ENCODE assay signal across 24 mouse cellular contexts in genomic region chr13:115067324-115067967, GRCm38 (mm10). TPM values are rescaled to one million over a fixed set of nuclear protein-coding genes. Genes with fewer than 3 reads are reported as not detected.
"Had no signal": no experiment of that assay in that cellular context is flagged by ENCODE, and none has a peak within 500 bp of the region (broad histone marks: within the 10 kb centered on the region; RNA-seq: fewer than 3 reads in every experiment).

No protein-coding gene starts in this region.

- ATAC-seq: forebrain, embryonic 16.5 days; hindbrain, postnatal 0 days; intestine, embryonic 16.5 days had no signal

- H3K4me3 ChIP-seq: heart, adult 2 months; heart, embryonic 13.5 days; heart, embryonic 15.5 days; hindbrain, embryonic 13.5 days; hindbrain, embryonic 15.5 days; limb, embryonic 13.5 days; limb, embryonic 15.5 days; liver, embryonic 13.5 days; liver, embryonic 15.5 days had no signal

- H3K27me3 ChIP-seq: heart, embryonic 13.5 days; heart, embryonic 15.5 days; hindbrain, embryonic 13.5 days; hindbrain, embryonic 15.5 days; limb, embryonic 13.5 days; limb, embryonic 15.5 days; liver, embryonic 13.5 days; liver, embryonic 15.5 days had no signal

- H3K9ac ChIP-seq: heart, embryonic 13.5 days; heart, embryonic 15.5 days; hindbrain, embryonic 13.5 days; hindbrain, embryonic 15.5 days; limb, embryonic 13.5 days; limb, embryonic 15.5 days; liver, embryonic 13.5 days; liver, embryonic 15.5 days had no signal

- H3K9me3 ChIP-seq: heart, embryonic 13.5 days; heart, embryonic 15.5 days; hindbrain, embryonic 13.5 days; hindbrain, embryonic 15.5 days; limb, embryonic 13.5 days; limb, embryonic 15.5 days; liver, embryonic 13.5 days; liver, embryonic 15.5 days had no signal

- DNase-seq: gastrocnemius, postnatal 14 days; gastrocnemius, postnatal 36 days; heart, adult 11 months; heart, adult 2 months; heart, postnatal 14 days; heart, postnatal 36 days; kidney, postnatal 14 days; layer of hippocampus, adult 9-11 months; layer of hippocampus, postnatal 36 days; left cerebral cortex, postnatal 4 days; liver, embryonic 13.5 days; lung, adult 18-20 months had no signal

- H3K4me2 ChIP-seq: heart, embryonic 11.5 days; heart, embryonic 13.5 days; heart, embryonic 15.5 days; hindbrain, embryonic 13.5 days; hindbrain, embryonic 15.5 days; limb, embryonic 13.5 days; limb, embryonic 15.5 days; liver, embryonic 11.5 days; liver, embryonic 13.5 days; liver, embryonic 15.5 days had no signal

- H3K36me3 ChIP-seq: heart, embryonic 15.5 days; hindbrain, embryonic 13.5 days; hindbrain, embryonic 15.5 days; limb, embryonic 13.5 days; limb, embryonic 15.5 days; liver, embryonic 13.5 days; liver, embryonic 15.5 days had no signal

- H3K4me1 ChIP-seq: hindbrain, embryonic 13.5 days; hindbrain, embryonic 15.5 days; limb, embryonic 13.5 days; limb, embryonic 15.5 days; liver, embryonic 13.5 days; liver, embryonic 15.5 days had no signal

- H3K27ac ChIP-seq: heart, adult 2 months; heart, embryonic 13.5 days; heart, embryonic 15.5 days; hindbrain, embryonic 13.5 days; hindbrain, embryonic 15.5 days; hindbrain, postnatal 0 days; limb, embryonic 13.5 days; limb, embryonic 15.5 days; liver, embryonic 13.5 days; liver, embryonic 15.5 days had no signal

RNA-seq across cellular contexts. Expression of gene Gm49395, which starts 34.3 kb away (rescaled TPM):
- total RNA-seq: hindbrain, postnatal 0 days had no signal
